Mouse (Mus musculus) CH12F3 (cell line): ENCODE results near the gene Zfp143.
"Not testable (repeated sequence)": the region's sequence is repeated elsewhere in the genome, so short reads cannot be mapped to it uniquely, and the experiment has no call there.

Source experiments
- in situ Hi-C: fragments of 300-500 bp; cut with MboI; formaldehyde crosslinking; loops from 2 replicates; pipeline ENCODE4 v1.14.3; 2020; ENCODE audit warnings: low sequenced_read_pairs

Zfp143 gene

DNA sequence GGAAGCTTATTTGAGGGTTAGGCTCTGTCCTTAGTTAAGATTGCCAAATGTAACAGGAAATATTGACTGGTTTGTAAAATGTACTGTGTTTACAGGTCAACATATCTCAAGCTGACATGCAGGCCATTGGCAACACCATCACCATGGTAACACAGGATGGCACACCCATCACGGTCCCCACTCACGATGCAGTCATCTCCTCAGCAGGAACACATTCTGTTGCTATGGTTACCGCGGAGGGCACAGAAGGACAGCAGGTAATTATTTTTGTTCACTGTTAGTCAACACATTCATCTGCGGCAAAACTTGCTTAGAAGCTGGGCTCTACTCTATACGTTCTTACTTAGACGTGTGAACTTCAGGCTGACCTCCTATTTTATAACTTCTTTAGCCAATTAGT is 30.7 kb downstream of the Zfp143 start:
- in situ Hi-C loops = no loop called here

DNA sequence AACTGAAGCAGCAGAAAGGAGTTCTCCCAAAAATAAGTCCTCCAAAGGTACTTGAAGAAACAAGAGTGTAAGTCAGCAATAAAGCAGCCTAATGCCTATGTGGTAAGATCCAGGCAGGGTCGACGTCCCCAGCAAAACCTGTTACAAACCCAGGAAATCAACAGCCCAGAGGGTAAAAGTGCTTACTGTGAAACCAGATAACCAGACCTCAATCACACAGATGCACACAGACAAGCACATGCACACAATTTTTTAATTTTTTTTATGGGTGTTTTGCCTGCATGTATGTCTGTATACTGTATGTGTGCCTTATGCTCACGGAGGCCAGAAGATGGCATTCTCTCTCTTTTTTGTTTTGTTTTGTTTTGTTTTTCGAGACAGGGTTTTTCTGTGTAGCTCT is 35.3 kb downstream of the Zfp143 start:
- in situ Hi-C loops = no loop called here

DNA sequence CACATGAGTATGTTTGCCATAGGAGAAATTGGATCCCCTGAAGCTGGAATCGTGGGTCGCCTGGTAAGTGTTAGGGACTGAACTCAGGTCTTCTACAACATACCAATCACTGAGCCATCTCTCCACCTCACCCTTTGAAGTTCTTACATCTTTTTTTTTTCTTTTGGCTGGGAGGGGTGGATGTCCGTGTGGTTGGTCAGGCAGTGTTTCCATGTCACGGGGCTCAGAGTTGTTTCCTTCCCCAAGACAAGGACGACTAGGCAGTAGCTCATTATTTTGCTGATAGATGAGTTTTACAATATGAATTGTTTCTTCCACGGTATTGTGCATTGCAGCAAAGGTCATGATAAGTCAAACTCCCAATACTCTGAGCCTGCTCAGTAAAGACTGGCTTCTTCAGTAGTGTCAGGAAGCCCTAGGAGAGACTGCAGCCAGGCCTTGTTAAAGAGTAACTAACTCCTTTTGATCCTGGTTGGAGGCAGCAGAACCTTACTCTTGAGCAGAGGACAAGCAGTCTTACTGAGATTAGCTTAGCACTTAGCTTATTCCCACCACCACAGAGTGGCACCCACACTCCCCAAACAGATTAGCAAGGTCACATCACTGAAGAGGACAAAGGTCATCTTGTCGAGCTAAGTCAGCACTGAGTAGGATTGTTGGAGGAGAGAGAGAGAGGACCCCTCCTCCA is 36.2 kb downstream of the Zfp143 start:
- in situ Hi-C loops = no loop called here

GRCm38 (mm10) chr7:110100854-110101253 is 39.8 kb downstream of the Zfp143 start:
- in situ Hi-C loops = no loop called here

DNA sequence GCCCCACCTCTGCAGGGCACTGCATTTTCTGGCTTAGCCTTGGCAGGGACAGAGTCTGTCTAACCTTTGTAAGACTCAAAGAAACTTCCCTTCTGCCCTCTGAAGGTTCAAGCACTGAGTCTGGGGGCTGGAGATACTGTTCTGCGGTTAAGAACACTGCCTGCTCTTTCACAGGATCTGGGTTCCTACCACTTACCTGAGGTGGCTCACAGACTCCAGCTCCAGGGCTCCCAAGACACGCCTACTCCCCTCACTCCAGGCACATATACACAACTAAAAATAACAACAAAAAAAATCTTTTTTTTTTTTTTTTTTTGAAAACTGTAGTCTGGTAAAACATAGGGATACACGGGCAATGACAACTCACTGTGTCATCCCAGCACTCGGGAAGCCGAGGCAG is 40.2 kb downstream of the Zfp143 start:
- in situ Hi-C loops = no loop called here

GRCm38 (mm10) chr7:110105041-110105440 is 44.0 kb downstream of the Zfp143 start:
- in situ Hi-C loops = no loop called here

DNA sequence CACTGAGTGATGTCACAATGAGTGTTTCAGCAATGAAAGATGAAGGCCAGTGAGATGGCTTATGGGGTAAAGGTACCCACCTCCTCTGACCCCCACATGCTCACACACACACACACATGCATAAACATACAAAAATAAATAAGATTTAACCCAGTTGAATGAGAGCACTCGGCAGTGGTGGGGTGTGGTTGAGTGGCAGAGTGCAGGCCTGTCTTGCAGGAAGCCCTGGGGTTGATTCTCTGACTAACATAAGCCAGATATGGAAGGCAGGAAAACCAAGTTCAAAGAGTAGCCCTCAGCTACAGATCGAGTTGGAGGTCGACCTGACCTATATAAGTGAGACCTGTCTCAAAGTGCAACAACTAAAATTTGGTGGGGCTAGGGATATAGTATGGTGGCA is 45.6 kb downstream of the Zfp143 start:
- in situ Hi-C loops = no loop called here

GRCm38 (mm10) chr7:110108524-110108923 is 47.5 kb downstream of the Zfp143 start:
- in situ Hi-C loops = not testable (repeated sequence)

- in situ Hi-C loops = no loop called here
Observed at GRCm38 (mm10) chr7:110108967-110109610, 48.1 kb downstream of the Zfp143 start.

DNA sequence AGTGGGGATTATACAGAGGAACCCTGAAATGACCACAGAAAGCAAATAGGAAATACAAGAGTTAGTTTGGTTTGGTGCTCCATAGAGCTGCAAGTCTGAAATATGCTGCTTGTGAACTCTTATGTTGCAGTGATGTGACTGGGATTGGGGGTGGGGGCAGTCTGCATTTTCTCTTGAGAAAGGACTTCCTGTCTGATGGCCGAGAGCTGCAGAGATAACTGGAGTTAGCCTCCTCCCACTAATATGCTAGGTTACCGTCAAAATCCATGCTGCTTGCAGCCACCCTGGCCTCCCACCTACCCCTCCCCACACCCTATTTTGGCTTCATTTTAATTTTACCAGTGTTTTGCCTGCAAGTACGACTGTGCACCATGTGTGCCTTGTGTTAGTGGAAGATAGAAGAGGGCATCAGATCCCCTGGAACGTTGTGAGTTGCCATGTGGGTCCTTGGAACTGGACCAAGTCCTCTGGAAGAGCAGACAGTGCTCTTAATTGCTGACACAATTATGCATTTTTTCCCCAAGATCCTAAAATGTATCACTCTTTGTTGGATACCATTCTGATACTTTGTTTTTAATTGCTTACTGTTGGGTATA is 49.1 kb downstream of the Zfp143 start:
- in situ Hi-C loops = no loop called here

DNA sequence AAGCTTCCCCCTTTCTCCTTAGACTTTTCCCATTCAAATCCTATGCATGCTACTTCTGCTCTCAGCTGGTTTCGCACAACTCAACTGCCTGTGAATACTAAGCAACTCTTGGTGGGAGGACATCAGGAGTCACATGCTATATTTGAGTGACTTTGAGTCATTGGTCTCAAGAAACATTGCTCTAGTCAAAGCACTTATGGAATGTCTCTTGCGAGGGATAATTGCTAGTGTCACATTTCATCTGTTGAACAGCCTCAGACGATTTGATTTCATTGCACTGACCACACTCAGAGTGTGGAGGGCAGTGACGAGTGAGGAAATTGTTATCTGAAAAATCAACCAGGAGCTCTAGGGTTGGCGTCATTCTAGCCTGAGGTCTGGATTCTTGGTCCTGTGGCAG is 53.7 kb downstream of the Zfp143 start:
- in situ Hi-C loops = no loop called here

GRCm38 (mm10) chr7:110116731-110117291 is 55.8 kb downstream of the Zfp143 start:
- in situ Hi-C loops = no loop called here

DNA sequence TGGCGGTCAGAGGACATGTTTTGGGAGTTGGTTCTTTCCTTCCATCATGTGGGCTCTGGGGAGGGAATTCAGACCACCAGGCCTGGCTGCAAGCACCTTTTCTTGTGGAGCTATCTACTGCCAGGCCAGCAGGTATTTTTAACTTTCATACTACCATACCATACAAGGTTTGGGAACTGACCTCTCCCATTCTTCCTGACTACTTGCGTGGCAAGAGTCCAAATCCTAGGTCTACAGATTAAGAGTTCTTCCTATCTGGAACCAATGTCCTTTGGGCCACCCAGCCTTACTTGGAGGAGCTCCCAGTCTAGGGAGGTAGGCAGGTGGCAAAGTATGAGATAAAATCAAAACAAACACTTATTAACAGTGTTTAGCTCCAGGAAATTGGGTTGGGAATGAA is 57.4 kb downstream of the Zfp143 start:
- in situ Hi-C loops = no loop called here

- in situ Hi-C loops = no loop called here
Observed at GRCm38 (mm10) chr7:110120157-110120784, 59.3 kb downstream of the Zfp143 start.

- in situ Hi-C loops = no loop called here
Observed at GRCm38 (mm10) chr7:110121162-110121515, 60.1 kb downstream of the Zfp143 start.

GRCm38 (mm10) chr7:110121516-110122288 is 60.7 kb downstream of the Zfp143 start, which contains the start of gene Wee1:
TSS of gene Wee1 (plus strand) at chr7:110122046.
- in situ Hi-C loops = no loop called here

DNA sequence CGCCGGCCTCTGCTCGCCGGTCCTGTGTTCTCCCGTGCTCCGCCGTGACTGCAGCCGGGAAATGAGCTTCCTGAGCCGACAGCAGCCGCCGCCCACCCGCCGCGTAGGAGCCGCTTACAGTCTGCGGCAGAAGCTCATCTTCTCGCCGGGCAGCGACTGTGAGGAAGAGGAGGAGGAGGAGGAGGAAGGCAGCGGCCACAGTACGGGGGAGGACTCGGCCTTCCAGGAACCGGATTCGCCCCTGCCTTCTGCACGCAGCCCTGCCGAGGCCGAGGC is 61.2 kb downstream of the Zfp143 start:
- in situ Hi-C loops = no loop called here

GRCm38 (mm10) chr7:110122565-110123422 is 61.8 kb downstream of the Zfp143 start:
- in situ Hi-C loops = no loop called here

GRCm38 (mm10) chr7:110123844-110124555 is 63.0 kb downstream of the Zfp143 start:
- in situ Hi-C loops = no loop called here
